Mouse (Mus musculus) C2C12 (cell line): ENCODE data around the gene Plxna2. TPM values are rescaled to one million over a fixed set of nuclear protein-coding genes. Genes with fewer than 3 reads are reported as not detected.

ENCODE experiments used
- H3K27me3 ChIP-seq: one replicate; pipeline ENCODE4 v1.6.1; 2011; ENCODE audit not compliant: control insufficient read depth, insufficient read depth, insufficient read length
- H3K36me3 ChIP-seq: one replicate; pipeline ENCODE4 v1.6.1; 2011; ENCODE audit not compliant: control insufficient read depth, insufficient read depth
- H3K4me3 ChIP-seq: one replicate; pipeline ENCODE4 v1.5.1; 2011; ENCODE audit warnings: mild to moderate bottlenecking, control low read depth; ENCODE audit not compliant: poor library complexity, insufficient read depth, severe bottlenecking
- H3K79me2 ChIP-seq: one replicate; pipeline ENCODE4 v1.6.1; 2011; ENCODE audit not compliant: control insufficient read depth, insufficient read depth
- H3K79me3 ChIP-seq: one replicate; pipeline ENCODE4 v1.6.1; 2011; ENCODE audit warnings: low read depth, control low read depth
- H3ac ChIP-seq: one replicate; pipeline ENCODE3; 2011; ENCODE audit warnings: low read depth; ENCODE audit not compliant: control insufficient read depth, insufficient read length
- CEBPB ChIP-seq: IDR thresholded peaks from one replicate; pipeline ENCODE4 v1.6.1; 2011; ENCODE audit warnings: low read depth, mild to moderate bottlenecking, control low read depth, moderate library complexity
- CTCF ChIP-seq: IDR thresholded peaks from one replicate; pipeline ENCODE4 v1.5.1; 2011; ENCODE audit not compliant: control insufficient read depth, insufficient read depth, insufficient read length
- FOSL1 ChIP-seq: IDR thresholded peaks from one replicate; pipeline ENCODE4 v1.8.0; 2011; ENCODE audit warnings: mild to moderate bottlenecking, low read length; ENCODE audit not compliant: poor library complexity, insufficient read depth, severe bottlenecking
- MAX ChIP-seq: IDR thresholded peaks from one replicate; pipeline ENCODE4 v1.6.1; 2011; ENCODE audit warnings: mild to moderate bottlenecking, control low read depth
- MYOD1 ChIP-seq: IDR thresholded peaks from one replicate; pipeline ENCODE4 v1.6.1; 2011; ENCODE audit warnings: low read depth; ENCODE audit not compliant: control insufficient read depth, insufficient read length
- MYOG ChIP-seq: IDR thresholded peaks from one replicate; pipeline ENCODE4 v1.6.1; 2011; ENCODE audit not compliant: control insufficient read depth, insufficient read length; ENCODE audit errors: extremely low read depth
- USF1 ChIP-seq: IDR thresholded peaks from one replicate; pipeline ENCODE4 v1.6.1; 2011; ENCODE audit warnings: low read depth, mild to moderate bottlenecking, control low read depth, moderate library complexity
- polyA plus RNA-seq: library from polyadenylated mRNA; unstranded; fragments of >200 nt; fragmentation: generic; extraction: Trizol; gene quantifications from one replicate; pipeline ENCODE4 v1.2.1, GENCODE M21; 2012; ENCODE audit warnings: missing spikeins

Plxna2 gene
- polyA plus RNA-seq, 1 experiment = 4.2 TPM

DNA sequence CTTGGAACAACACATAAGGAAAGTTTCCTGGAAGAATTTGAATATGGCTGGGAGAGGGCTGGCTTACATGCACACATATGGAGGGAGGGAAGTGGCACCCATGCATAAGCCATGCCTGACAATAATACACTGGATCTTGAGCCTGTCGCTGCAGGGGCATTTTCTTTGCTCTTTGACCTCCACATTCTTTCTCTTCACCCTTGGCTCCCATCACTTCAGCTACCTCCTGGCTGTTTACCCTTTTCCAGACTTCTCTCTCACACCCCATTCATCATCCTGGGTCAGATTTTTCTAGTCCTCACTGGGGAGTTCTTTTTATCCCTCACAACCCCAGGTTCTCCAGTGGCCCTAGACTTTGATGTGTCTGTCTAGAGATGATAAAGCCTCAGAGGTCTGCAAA is 13.6 kb downstream of the Plxna2 start:
- Histone ChIP-seq H3K36me3 (no peaks in the 10 kb centered on the region), H3K27me3 (no peaks in the 10 kb centered on the region), H3K4me3 (no peak overlapping the region), H3ac (no peak overlapping the region), H3K79me2 (peaks cover 9% of the 10 kb centered on the region), H3K79me3 (peaks cover 2% of the 10 kb centered on the region)
- TF ChIP-seq USF1 = no peak
- TF ChIP-seq MYOD1 = no peak
- no peak for TF ChIP-seq MAX
- TF ChIP-seq CEBPB = no peak
- TF ChIP-seq CTCF = no peak
- no peak for TF ChIP-seq FOSL1
- no peak for TF ChIP-seq MYOG

DNA sequence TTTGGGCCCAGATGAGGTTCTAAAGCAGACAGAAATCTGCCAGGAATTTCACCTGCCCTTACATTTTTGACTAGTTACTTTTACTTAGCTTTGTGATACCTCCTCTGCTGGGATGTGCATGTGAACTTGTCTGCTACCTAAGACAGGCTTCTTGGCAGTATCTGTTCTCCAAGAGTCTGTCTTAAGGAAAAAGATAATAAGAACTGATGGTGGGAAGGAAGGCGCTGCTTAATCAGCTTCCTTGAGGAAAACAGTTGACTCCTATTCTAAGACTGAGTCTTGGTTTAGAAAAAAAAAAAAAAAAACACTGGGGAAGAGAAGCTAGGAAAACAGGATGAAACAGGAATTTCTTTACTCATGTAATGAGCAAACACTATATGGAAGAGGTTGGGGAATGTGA is 14.0 kb downstream of the Plxna2 start:
- no peak overlapping the region for H3K4me3 ChIP-seq
- H3K79me3 ChIP-seq = peaks cover 3% of the 10 kb centered on the region
- H3K79me2 ChIP-seq = peaks cover 9% of the 10 kb centered on the region
- H3ac ChIP-seq = no peak overlapping the region
- H3K27me3 ChIP-seq = no peaks in the 10 kb centered on the region
- TF ChIP-seq CEBPB (no peak), FOSL1 (no peak), MYOG (no peak), USF1 (no peak), MAX (no peak), CTCF (no peak), MYOD1 (no peak)
- H3K36me3 ChIP-seq = no peaks in the 10 kb centered on the region

DNA sequence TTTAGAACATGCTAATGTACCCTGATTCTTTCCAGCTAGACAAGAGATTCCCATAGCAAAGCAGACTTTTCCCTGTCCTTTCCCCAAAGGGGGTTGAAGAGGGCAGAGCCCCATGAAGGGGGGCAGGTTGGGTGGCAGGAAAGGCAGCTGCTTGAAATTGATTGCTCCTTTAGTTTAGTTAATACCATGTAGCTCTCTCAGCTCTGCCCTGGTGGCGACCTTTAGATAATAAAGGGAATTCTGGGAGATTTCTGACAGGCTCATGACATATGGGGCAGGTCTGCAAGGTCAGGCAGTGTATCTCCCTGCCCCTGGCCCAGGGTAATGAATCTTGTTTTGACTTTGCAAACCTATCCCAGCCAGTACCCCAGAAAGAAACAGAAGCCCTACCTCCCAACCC is 17.4 kb downstream of the Plxna2 start:
- no peak overlapping the region for H3K4me3 ChIP-seq
- H3K27me3 ChIP-seq = no peaks in the 10 kb centered on the region
- peaks cover 2% of the 10 kb centered on the region for H3K79me3 ChIP-seq
- no peaks in the 10 kb centered on the region for H3K36me3 ChIP-seq
- no peak overlapping the region for H3ac ChIP-seq
- TF ChIP-seq FOSL1 (no peak), CEBPB (no peak), MAX (no peak), CTCF (no peak), MYOD1 (no peak), USF1 (no peak), MYOG (no peak)
- H3K79me2 ChIP-seq = no peaks in the 10 kb centered on the region

DNA sequence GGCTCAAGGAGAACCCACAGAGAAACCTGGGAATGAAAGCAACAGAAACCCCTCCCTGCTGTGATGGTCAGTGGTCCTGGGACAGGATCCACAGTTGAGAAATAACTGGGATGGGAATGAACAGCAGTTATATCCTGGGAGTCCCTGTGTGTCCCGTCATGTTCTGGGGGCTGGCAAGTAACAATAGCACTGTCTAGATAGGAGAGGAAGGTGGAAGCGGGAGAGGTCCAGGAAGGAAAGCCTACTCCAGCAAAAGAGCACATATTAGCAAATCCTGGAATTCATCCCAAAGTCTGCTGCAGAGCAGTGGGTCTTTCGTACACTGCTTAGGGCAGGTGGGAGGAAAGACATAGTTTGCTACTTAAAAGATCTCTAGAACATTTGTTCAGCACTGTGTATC is 17.9 kb downstream of the Plxna2 start:
- no peak for TF ChIP-seq USF1
- TF ChIP-seq MYOG = no peak
- TF ChIP-seq CTCF = no peak
- TF ChIP-seq MYOD1 = no peak
- no peak for TF ChIP-seq FOSL1
- TF ChIP-seq MAX = no peak
- no peak for TF ChIP-seq CEBPB
- no peaks in the 10 kb centered on the region for H3K79me2 ChIP-seq
- H3K79me3 ChIP-seq = peaks cover 2% of the 10 kb centered on the region
- no peaks in the 10 kb centered on the region for H3K27me3 ChIP-seq
- H3ac ChIP-seq = no peak overlapping the region
- H3K4me3 ChIP-seq = no peak overlapping the region
- no peaks in the 10 kb centered on the region for H3K36me3 ChIP-seq

DNA sequence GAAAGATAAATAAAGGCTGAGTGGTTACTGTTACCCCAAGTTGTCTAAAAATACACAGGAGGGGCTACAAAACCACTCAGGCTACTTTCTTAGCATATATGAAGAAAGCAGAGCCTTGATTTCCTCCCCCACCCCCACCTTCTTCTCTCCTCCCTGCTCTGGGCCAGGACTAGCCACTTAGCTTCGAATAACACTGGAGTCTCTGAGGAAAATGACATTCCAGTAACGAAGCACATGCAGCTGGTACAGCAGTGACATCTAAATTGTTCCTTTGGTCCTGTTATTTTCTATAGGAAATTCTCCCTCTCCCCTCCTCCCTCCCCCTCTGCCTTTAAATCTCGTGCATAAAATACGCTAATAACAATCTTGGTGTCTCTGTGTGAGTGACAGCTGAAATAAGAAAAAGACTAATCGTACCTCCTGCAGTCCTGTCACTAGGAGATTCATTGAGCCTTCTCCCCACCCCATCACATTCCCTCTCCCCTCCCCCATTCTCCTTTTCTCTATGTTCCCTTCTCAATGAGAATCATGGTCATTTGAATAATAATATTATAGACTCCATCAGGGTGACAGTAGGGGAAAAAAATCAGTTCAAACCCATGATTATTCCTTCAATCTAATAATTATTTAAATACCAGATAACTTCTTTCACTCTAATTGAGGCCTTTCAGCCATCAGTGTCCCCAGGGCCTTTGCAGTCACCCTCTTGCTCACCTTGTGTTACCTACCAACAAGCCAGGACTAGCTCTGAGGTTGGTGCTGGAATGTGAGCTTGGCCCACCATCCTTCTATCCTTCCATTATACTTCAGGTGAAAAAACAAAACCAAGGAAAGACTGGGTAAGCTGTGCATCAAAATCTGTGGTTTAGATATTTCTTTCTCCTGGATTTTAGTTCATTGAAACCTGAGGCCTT is 19.6 kb downstream of the Plxna2 start:
- Histone ChIP-seq H3K27me3 (no peaks in the 10 kb centered on the region), H3K4me3 (no peak overlapping the region), H3K79me3 (peaks cover 2% of the 10 kb centered on the region), H3K79me2 (no peaks in the 10 kb centered on the region), H3ac (no peak overlapping the region), H3K36me3 (no peaks in the 10 kb centered on the region)
- no peak for TF ChIP-seq CTCF
- TF ChIP-seq MYOG = no peak
- no peak for TF ChIP-seq CEBPB
- no peak for TF ChIP-seq FOSL1
- no peak for TF ChIP-seq MAX
- TF ChIP-seq USF1 = no peak
- no peak for TF ChIP-seq MYOD1

DNA sequence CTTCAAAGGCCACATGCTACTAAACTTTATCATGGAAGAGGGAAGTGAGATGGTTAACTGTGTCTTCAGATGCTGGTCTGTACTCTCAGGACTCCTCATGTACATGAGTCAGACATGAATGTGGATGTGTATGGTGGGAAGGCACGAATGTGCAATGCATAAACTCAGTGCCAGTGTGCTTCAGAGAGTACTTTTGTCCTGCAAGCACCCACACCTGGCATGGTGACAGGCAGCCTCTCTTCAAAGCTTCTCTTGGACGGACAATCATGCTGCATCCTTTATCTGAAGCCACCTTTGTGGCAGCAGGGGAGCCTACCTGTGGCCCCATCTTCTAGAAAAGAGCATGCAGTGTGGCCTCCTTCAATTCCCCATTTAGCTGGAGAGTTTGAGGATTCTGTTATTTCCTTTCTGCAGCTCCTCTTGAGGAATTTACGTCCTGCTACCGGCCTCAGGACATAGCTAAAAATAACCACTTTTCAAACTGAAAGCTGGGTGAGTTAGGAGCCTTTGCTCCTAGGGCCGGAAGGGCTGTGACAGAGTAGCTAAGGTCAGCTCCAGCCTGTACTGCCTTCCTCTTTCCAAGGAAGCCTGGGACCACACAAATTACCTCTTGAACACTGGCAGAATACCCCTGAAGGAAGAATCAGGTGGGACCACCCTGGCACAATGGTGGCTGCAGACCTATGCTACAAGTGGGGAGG is 23.7 kb downstream of the Plxna2 start:
- Histone ChIP-seq H3K79me3 (no peaks in the 10 kb centered on the region), H3K36me3 (peaks cover 9% of the 10 kb centered on the region), H3ac (no peak overlapping the region), H3K4me3 (no peak overlapping the region), H3K27me3 (no peaks in the 10 kb centered on the region), H3K79me2 (no peaks in the 10 kb centered on the region)
- no peak for TF ChIP-seq FOSL1
- no peak for TF ChIP-seq MYOD1
- TF ChIP-seq CEBPB = no peak
- TF ChIP-seq USF1 = no peak
- TF ChIP-seq MAX = no peak
- no peak for TF ChIP-seq MYOG
- no peak for TF ChIP-seq CTCF
